Mouse (Mus musculus): ENCODE results near the gene Atl3. TPM values are rescaled to one million over a fixed set of nuclear protein-coding genes. Genes with fewer than 3 reads are reported as not detected.

Atl3 gene
- 0.28 and 1.6 TPM in 2 replicates for polyA plus RNA-seq (2012; ENCODE audit: insufficient read depth, low replicate concordance)

DNA sequence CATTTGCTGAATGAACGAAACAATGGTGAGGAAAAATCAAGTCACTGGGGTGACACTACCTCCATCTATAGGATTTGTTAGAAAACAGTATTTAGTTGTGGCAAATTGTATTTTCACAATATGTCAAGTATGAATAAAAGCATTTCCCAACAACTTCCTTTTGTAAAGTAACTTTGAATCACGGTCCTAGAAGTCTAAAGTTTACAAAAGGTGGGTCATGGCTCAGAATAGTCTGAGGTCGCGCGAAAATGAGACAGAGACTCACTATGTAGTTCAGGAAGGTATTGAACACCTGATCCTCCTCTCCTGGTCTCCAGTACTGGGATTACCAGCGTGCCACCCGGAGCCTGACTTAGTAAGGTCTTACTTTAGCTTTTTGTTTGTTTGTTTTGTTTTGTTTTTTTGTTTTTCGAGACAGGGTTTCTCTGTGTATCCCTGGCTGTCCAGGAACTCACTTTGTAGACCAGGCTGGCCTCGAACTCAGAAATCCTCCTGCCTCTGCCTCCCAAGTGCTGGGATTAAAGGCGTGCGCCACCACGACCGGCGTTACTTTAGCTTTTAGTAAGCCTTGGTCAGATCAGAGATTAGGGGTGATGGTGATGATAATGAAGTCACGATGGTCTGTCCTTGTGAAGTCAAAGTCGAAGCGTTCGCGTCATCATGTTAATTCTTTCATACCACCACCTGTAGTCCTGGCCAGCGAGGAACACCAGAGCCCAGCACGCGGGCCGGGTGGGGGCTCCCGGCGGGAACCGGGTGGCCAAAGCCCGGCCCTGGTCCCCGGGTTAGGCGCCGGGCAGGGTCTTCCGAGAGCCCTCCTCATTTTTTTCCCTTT, at the start of gene Atl3:
TSS of gene Atl3 (plus strand) at position 689 of the 835 bp plus-strand sequence.
- H3K9me3 ChIP-seq: no peaks in the 10 kb centered on the region
- peaks cover 2% of the 10 kb centered on the region for H3K36me3 ChIP-seq (replicated peaks; ENCODE audit: low read length)
- TF ChIP-seq FLI1 (IDR thresholded peaks at IDR 0.05; ENCODE audit: low read length) (no peak), GATA1 (IDR thresholded peaks at IDR 0.05; ENCODE audit: borderline replicate concordance, low read length) (no peak)
- H3K4me3 ChIP-seq (replicated peaks): peak within 1 kb of the TSS; percentile 98
- peaks cover 41% of the 10 kb centered on the region for H3K4me1 ChIP-seq
- no peaks in the 10 kb centered on the region for H3K27me3 ChIP-seq (replicated peaks)

GRCm38 (mm10) chr19:7445105-7445504, 48.7 kb upstream of the Atl3 start:
- Histone ChIP-seq H3K36me3 (replicated peaks; ENCODE audit: low read length) (peaks cover 50% of the 10 kb centered on the region), H3K27me3 (replicated peaks) (no peaks in the 10 kb centered on the region), H3K4me1 (peaks cover 24% of the 10 kb centered on the region), H3K9me3 (no peaks in the 10 kb centered on the region), H3K4me3 (replicated peaks) (no peak overlapping the region)
- TF ChIP-seq GATA1 (IDR thresholded peaks at IDR 0.05; ENCODE audit: borderline replicate concordance, low read length): no peak
- no peak for TF ChIP-seq FLI1 (IDR thresholded peaks at IDR 0.05; ENCODE audit: low read length)

DNA sequence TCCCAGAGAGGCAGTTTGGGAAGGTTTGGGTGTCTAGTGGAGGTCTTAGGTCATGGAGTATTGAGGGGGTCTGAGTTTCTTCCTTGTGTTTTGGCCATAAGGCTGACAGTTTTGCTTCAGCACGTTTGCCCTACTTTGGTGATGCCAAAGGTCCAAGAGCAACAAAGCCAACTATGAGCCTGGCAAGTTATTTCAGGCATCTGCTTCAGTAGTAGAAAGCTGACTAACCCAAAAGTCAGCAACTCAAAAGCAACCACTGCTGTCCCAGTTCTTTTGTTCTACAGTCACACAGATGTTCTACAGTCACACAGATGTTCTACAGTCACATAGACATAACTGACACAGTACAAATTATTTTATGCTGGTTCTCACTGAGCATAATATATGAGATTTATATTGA, 48.2 kb upstream of the Atl3 start:
- peaks cover 54% of the 10 kb centered on the region for H3K36me3 ChIP-seq (replicated peaks; ENCODE audit: low read length)

GRCm38 (mm10) chr19:7456803-7457202, 37.0 kb upstream of the Atl3 start:
- Histone ChIP-seq H3K27me3 (replicated peaks) (no peaks in the 10 kb centered on the region), H3K36me3 (replicated peaks; ENCODE audit: low read length) (peaks cover 45% of the 10 kb centered on the region), H3K4me3 (replicated peaks) (no peak overlapping the region), H3K9me3 (no peaks in the 10 kb centered on the region), H3K4me1 (peaks cover 16% of the 10 kb centered on the region)
- TF ChIP-seq FLI1 (IDR thresholded peaks at IDR 0.05; ENCODE audit: low read length) (no peak), GATA1 (IDR thresholded peaks at IDR 0.05; ENCODE audit: borderline replicate concordance, low read length) (no peak)

More for the DNA sequence above, 48.2 kb upstream of the Atl3 start:
- H3K4me1 ChIP-seq: peaks cover 21% of the 10 kb centered on the region
- H3K9me3 ChIP-seq: no peaks in the 10 kb centered on the region
- no peak overlapping the region for H3K4me3 ChIP-seq (replicated peaks)
- H3K27me3 ChIP-seq (replicated peaks): no peaks in the 10 kb centered on the region
- TF ChIP-seq GATA1 (IDR thresholded peaks at IDR 0.05; ENCODE audit: borderline replicate concordance, low read length): no peak
- no peak for TF ChIP-seq FLI1 (IDR thresholded peaks at IDR 0.05; ENCODE audit: low read length)

- TF ChIP-seq GATA1 (IDR thresholded peaks at IDR 0.05; ENCODE audit: borderline replicate concordance, low read length) (no peak), FLI1 (IDR thresholded peaks at IDR 0.05; ENCODE audit: low read length) (no peak)
- H3K4me3 ChIP-seq (replicated peaks): no peak overlapping the region
- H3K9me3 ChIP-seq: no peaks in the 10 kb centered on the region
- H3K27me3 ChIP-seq (replicated peaks): no peaks in the 10 kb centered on the region
- H3K36me3 ChIP-seq (replicated peaks; ENCODE audit: low read length): peaks cover 57% of the 10 kb centered on the region
- peaks cover 25% of the 10 kb centered on the region for H3K4me1 ChIP-seq
These were observed 34.9 kb upstream of the Atl3 start for GRCm38 (mm10) chr19:7458901-7459300.

DNA sequence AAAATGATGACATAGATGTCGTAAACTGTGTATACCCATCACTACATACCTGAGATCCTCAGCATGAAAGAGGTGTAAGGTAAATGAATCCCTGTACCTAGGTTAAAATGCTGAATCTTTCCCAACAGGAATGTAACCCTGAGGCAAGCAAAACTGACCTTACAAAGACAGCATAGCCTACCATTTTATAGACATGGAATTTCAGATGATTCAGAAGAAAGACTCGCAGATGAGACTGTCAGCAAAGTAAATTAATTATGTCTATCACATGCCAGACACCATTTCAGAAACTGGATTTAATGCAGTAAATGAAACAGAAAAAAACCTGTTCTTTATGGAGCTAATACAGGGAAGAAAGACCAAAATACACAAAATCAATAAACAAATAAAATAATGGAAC, 34.5 kb upstream of the Atl3 start:
- no peak for TF ChIP-seq FLI1 (IDR thresholded peaks at IDR 0.05; ENCODE audit: low read length)
- no peak for TF ChIP-seq GATA1 (IDR thresholded peaks at IDR 0.05; ENCODE audit: borderline replicate concordance, low read length)
- Histone ChIP-seq H3K27me3 (replicated peaks) (no peaks in the 10 kb centered on the region), H3K9me3 (no peaks in the 10 kb centered on the region), H3K36me3 (replicated peaks; ENCODE audit: low read length) (peaks cover 58% of the 10 kb centered on the region), H3K4me1 (peaks cover 26% of the 10 kb centered on the region), H3K4me3 (replicated peaks) (no peak overlapping the region)

DNA sequence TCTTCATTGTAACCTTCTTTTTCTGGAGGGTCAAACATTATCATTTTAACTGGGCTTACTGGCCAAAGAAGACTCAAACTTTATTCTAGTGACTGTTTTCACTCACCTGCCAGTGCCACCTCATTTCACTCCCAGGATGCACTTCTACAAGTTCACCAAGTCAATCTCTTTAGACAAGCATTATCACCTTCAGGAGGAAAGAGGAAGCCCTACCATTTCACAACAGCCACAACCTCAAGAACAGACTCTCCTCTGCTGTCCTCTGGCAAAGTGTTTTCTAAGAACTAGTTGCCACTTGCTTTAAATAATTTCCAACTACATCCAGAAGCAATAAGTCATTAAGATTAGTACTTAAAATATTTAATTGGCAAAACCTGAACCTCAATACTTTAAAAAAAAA, 25.9 kb upstream of the Atl3 start:
- no peak overlapping the region for H3K4me3 ChIP-seq (replicated peaks)
- H3K36me3 ChIP-seq (replicated peaks; ENCODE audit: low read length): peaks cover 70% of the 10 kb centered on the region
- peaks cover 33% of the 10 kb centered on the region; the same call in 1 of the 2 replicates for H3K4me1 ChIP-seq
- no peaks in the 10 kb centered on the region for H3K9me3 ChIP-seq
- no peak for TF ChIP-seq FLI1 (IDR thresholded peaks at IDR 0.05; ENCODE audit: low read length)
- no peak for TF ChIP-seq GATA1 (IDR thresholded peaks at IDR 0.05; ENCODE audit: borderline replicate concordance, low read length)
- H3K27me3 ChIP-seq (replicated peaks): no peaks in the 10 kb centered on the region

- no peak for TF ChIP-seq FLI1 (IDR thresholded peaks at IDR 0.05; ENCODE audit: low read length)
- no peak for TF ChIP-seq GATA1 (IDR thresholded peaks at IDR 0.05; ENCODE audit: borderline replicate concordance, low read length)
- Histone ChIP-seq H3K9me3 (no peaks in the 10 kb centered on the region), H3K4me1 (peaks cover 22% of the 10 kb centered on the region; the same call in 1 of the 2 replicates), H3K27me3 (replicated peaks) (no peaks in the 10 kb centered on the region), H3K36me3 (replicated peaks; ENCODE audit: low read length) (peaks cover 82% of the 10 kb centered on the region), H3K4me3 (replicated peaks) (no peak overlapping the region)
These were observed 23.2 kb upstream of the Atl3 start for GRCm38 (mm10) chr19:7470643-7471042.

DNA sequence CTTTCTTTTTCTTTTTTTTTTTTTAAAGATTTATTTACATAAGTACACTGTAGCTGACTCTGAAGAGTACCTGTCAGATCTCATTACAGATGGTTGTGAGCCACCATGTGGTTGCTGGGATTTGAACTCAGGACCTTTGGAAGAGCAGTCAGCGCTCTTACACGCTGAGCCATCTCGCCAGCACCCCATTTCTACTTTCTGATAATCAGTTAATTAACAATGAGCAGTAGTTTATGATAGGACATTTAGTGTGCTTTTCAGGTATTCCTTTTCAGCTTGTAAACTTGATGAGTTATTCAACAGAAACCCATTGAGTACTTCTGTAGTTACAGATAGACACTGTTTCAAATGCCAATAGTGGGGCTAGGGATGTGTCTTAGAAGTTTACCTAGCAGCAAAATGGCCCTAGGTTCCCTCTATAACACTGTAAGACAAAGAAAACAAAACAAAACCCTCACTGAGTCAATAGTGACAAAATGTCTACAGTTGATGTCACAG, 14.0 kb upstream of the Atl3 start:
- no peak overlapping the region for H3K4me3 ChIP-seq (replicated peaks)
- H3K9me3 ChIP-seq: no peaks in the 10 kb centered on the region
- peaks cover 46% of the 10 kb centered on the region for H3K4me1 ChIP-seq
- TF ChIP-seq GATA1 (IDR thresholded peaks at IDR 0.05; ENCODE audit: borderline replicate concordance, low read length) (no peak), FLI1 (IDR thresholded peaks at IDR 0.05; ENCODE audit: low read length) (no peak)
- H3K36me3 ChIP-seq (replicated peaks; ENCODE audit: low read length): peaks cover 38% of the 10 kb centered on the region
- no peaks in the 10 kb centered on the region for H3K27me3 ChIP-seq (replicated peaks)
